Mouse (Mus musculus): ENCODE measurements at regions not wholly inside any gene's neighbourhood (a gene's known extent, or its start where the extent isn't known, plus 50 kb on each side); places are given as distances from the start of the nearest gene placed in this dataset.

GRCm38 (mm10) chr4:124323589-124323988 is 287.0 kb downstream of the 3100002H09Rik start:
- no peak for DNase-seq (ENCODE audit: low read depth, low spot score)

- no peak for DNase-seq (ENCODE audit: low read depth, low spot score)
Measured at GRCm38 (mm10) chr4:124321221-124321620, 289.4 kb downstream of the 3100002H09Rik start.

- DNase-seq (ENCODE audit: low read depth, low spot score), result peak; percentile 46
Measured at GRCm38 (mm10) chr4:124317042-124317441, 293.6 kb downstream of the 3100002H09Rik start.

- no peak for DNase-seq (ENCODE audit: low read depth, low spot score)
Measured at GRCm38 (mm10) chr4:124311657-124312056, 298.9 kb downstream of the 3100002H09Rik start.

- no peak for DNase-seq (ENCODE audit: low read depth, low spot score)
Measured at GRCm38 (mm10) chr4:124310594-124310993, 300.0 kb downstream of the 3100002H09Rik start.

- DNase-seq (ENCODE audit: low read depth, low spot score), result no peak
Measured at GRCm38 (mm10) chr4:124305871-124306555, 304.6 kb downstream of the 3100002H09Rik start.

GRCm38 (mm10) chr4:124302950-124303349 is 307.7 kb downstream of the 3100002H09Rik start:
- DNase-seq (ENCODE audit: low read depth, low spot score), result no peak

GRCm38 (mm10) chr4:124298667-124299437 is 311.8 kb downstream of the 3100002H09Rik start:
- no peak for DNase-seq (ENCODE audit: low read depth, low spot score)

- no peak for DNase-seq (ENCODE audit: low read depth, low spot score)
Measured at GRCm38 (mm10) chr4:124292254-124292653, 318.3 kb downstream of the 3100002H09Rik start.

- DNase-seq (ENCODE audit: low read depth, low spot score), result no peak
Measured at GRCm38 (mm10) chr4:124291767-124292166, 318.8 kb downstream of the 3100002H09Rik start.

GRCm38 (mm10) chr4:124287471-124287870 is 323.1 kb downstream of the 3100002H09Rik start:
- DNase-seq (ENCODE audit: low read depth, low spot score), result no peak

- DNase-seq (ENCODE audit: low read depth, low spot score), result peak; percentile 12
Measured at GRCm38 (mm10) chr4:124278681-124279080, 331.9 kb downstream of the 3100002H09Rik start.

GRCm38 (mm10) chr4:124277456-124278181 is 333.0 kb downstream of the 3100002H09Rik start:
- peak; percentile 14 for DNase-seq (ENCODE audit: low read depth, low spot score)

GRCm38 (mm10) chr4:124276741-124277455 is 333.7 kb downstream of the 3100002H09Rik start:
- peak; percentile 5 for DNase-seq (ENCODE audit: low read depth, low spot score)

GRCm38 (mm10) chr4:124272002-124272401 is 338.6 kb downstream of the 3100002H09Rik start:
- DNase-seq (ENCODE audit: low read depth, low spot score), result no peak

GRCm38 (mm10) chr4:124268404-124268803 is 342.2 kb downstream of the 3100002H09Rik start:
- no peak for DNase-seq (ENCODE audit: low read depth, low spot score)

- peak; percentile 12 for DNase-seq (ENCODE audit: low read depth, low spot score)
Measured at GRCm38 (mm10) chr4:124266573-124266972, 344.0 kb downstream of the 3100002H09Rik start.

GRCm38 (mm10) chr4:124265527-124265926 is 345.1 kb downstream of the 3100002H09Rik start:
- no peak for DNase-seq (ENCODE audit: low read depth, low spot score)

- no peak for DNase-seq (ENCODE audit: low read depth, low spot score)
Measured at GRCm38 (mm10) chr4:124257006-124257405, 339.2 kb upstream of the 4930535I16Rik start.

GRCm38 (mm10) chr4:124256515-124256914 is 338.7 kb upstream of the 4930535I16Rik start:
- DNase-seq (ENCODE audit: low read depth, low spot score), result no peak

- no peak for DNase-seq (ENCODE audit: low read depth, low spot score)
Measured at GRCm38 (mm10) chr4:124255183-124255543, 337.3 kb upstream of the 4930535I16Rik start.

Measured in ES-CJ7 (cell line).